Mouse (Mus musculus) G1E (cell line): ENCODE data around the gene Plch2. TPM values are rescaled to one million over a fixed set of nuclear protein-coding genes. Genes with fewer than 3 reads are reported as not detected.

ENCODE experiments used
- ATAC-seq: 2 replicates; pipeline ENCODE4 v1.8.0; 2016; ENCODE audit warnings: mild to moderate bottlenecking; ENCODE audit not compliant: insufficient number of reproducible peaks, poor library complexity, low FRiP score, severe bottlenecking; ENCODE audit errors: extremely low read depth
- DNase-seq: peaks from one replicate; pipeline ENCODE4 v3.0.0; 2012; ENCODE audit warnings: low spot score
- H3K27me3 ChIP-seq: 2 replicates; pipeline ENCODE4 v1.6.1; 2012; ENCODE audit warnings: mild to moderate bottlenecking, low read length, inconsistent platforms; ENCODE audit not compliant: insufficient read depth
- H3K36me3 ChIP-seq: replicated peaks from 2 replicates; pipeline ENCODE3; 2012; ENCODE audit warnings: mild to moderate bottlenecking, inconsistent platforms
- H3K4me1 ChIP-seq: 2 replicates; pipeline ENCODE4 v1.6.1; 2012; ENCODE audit warnings: low read depth, low read length, inconsistent platforms, mixed read lengths; ENCODE audit not compliant: insufficient read depth
- H3K4me3 ChIP-seq: 2 replicates; pipeline ENCODE4 v1.5.1; 2012; ENCODE audit warnings: low read depth, mild to moderate bottlenecking, inconsistent platforms, low read length, moderate library complexity, mixed read lengths
- H3K9me3 ChIP-seq: replicated peaks from 2 replicates; pipeline ENCODE4 v1.6.1; 2012; ENCODE audit warnings: inconsistent platforms
- CTCF ChIP-seq: IDR thresholded peaks from 2 replicates; pipeline ENCODE4 v1.5.1; 2012; ENCODE audit warnings: low read depth, low read length, inconsistent platforms, mixed read lengths
- GATA1 ChIP-seq: IDR thresholded peaks from 2 replicates; pipeline ENCODE4 v1.6.1; 2012; ENCODE audit warnings: borderline replicate concordance, low read length, inconsistent platforms, mixed read lengths
- GATA2 ChIP-seq: IDR thresholded peaks from 2 replicates; pipeline ENCODE4 v1.6.1; 2012; ENCODE audit warnings: low read depth, low read length, inconsistent platforms, borderline replicate concordance
- POLR2AphosphoS5 ChIP-seq: IDR thresholded peaks from 2 replicates; pipeline ENCODE4 v1.6.1; 2012; ENCODE audit warnings: low read depth, low read length, inconsistent platforms; ENCODE audit not compliant: insufficient replicate concordance
- TAL1 ChIP-seq: conservative IDR thresholded peaks from 2 replicates; pipeline ENCODE4 v1.6.1; 2012; ENCODE audit warnings: low read depth, low read length, inconsistent platforms, mixed read lengths
- polyA plus RNA-seq: library from polyadenylated mRNA; stranded (reverse); fragments of >175 nt; gene quantifications from 2 replicates; pipeline ENCODE4 v1.2.3, GENCODE M21; 2012
- total RNA-seq, 2 experiments: library from RNA; stranded (forward) in 1 of 2; stranded (reverse) in 1 of 2; fragments of 200-1000 nt in 1 of 2; fragments of >200 nt in 1 of 2; fragmentation: Nextera tagmentation in 1 of 2; gene quantifications; 2 replicates each; pipeline ENCODE4 v1.2.3; 2014 to 2017

The Plch2 gene
- total and polyA plus RNA-seq, 3 experiments: 0.22 to 1.5 (median 0.61) TPM

GRCm38 (mm10) chr4:155092718-155093430 lies 36.3 kb upstream of the Plch2 start:
- H3K36me3 ChIP-seq: peaks cover 68% of the 10 kb centered on the region
- TF ChIP-seq GATA1 (no peak), TAL1 (no peak), GATA2 (no peak), POLR2AphosphoS5 (no peak), CTCF (no peak)

DNA sequence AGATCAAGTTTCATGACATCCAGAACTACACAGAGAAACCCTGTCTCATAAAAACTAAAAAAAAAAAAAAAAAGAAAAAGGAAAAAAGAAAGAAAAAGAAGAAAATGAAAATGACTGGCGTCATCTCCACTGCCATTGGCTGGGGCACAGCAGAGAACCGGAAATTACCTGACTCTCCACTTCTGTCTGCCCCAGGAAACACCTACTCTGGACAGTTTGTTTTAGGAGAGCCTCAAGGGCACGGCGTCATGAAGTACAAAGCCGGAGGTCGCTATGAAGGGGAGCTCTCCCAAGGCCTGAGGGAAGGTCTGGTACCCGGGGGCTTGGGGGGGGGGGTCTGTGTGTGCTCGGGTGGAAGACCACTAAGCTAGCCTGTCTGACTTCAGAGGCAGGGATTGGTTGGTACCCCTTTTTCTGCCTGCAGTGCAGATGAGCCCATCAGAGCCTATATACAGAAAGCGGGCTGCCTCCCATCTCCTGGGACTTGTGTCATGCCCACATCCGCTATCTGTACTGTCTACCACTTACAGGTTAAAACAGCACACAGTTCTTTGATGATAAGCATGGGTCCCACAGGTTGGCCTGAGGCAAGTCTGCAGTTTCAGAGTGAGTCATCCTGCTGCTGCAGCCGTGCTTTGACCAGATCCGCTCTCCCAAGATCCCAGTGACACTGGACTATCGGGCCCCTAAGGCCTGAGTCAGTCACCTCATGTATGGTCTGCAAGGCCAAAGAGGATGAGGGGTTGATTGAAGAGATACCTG lies 34.3 kb upstream of the Plch2 start:
- no peak for DNase-seq
- Histone ChIP-seq H3K4me3 (no peak overlapping the region), H3K9me3 (no peaks in the 10 kb centered on the region), H3K4me1 (peaks cover 36% of the 10 kb centered on the region), H3K27me3 (peaks cover under 1% of the 10 kb centered on the region), H3K36me3 (peaks cover 69% of the 10 kb centered on the region)
- TF ChIP-seq TAL1 (no peak), POLR2AphosphoS5 (no peak), GATA1 (no peak), CTCF (no peak)
- no peak for ATAC-seq

More at GRCm38 (mm10) chr4:155092718-155093430, 36.3 kb upstream of the Plch2 start:
- Histone ChIP-seq H3K27me3 (peaks cover 20% of the 10 kb centered on the region), H3K9me3 (no peaks in the 10 kb centered on the region), H3K4me1 (peaks cover 25% of the 10 kb centered on the region), H3K4me3 (no peak overlapping the region)
- DNase-seq (no peak), ATAC-seq (no peak)

GRCm38 (mm10) chr4:155090147-155090546 lies 33.6 kb upstream of the Plch2 start:
- Histone ChIP-seq H3K4me3 (no peak overlapping the region), H3K36me3 (peaks cover 69% of the 10 kb centered on the region), H3K9me3 (no peaks in the 10 kb centered on the region), H3K27me3 (no peaks in the 10 kb centered on the region), H3K4me1 (peaks cover 34% of the 10 kb centered on the region)
- ATAC-seq (no peak), DNase-seq (no peak)
- TF ChIP-seq POLR2AphosphoS5: no peak
- TF ChIP-seq GATA2: no peak
- TF ChIP-seq GATA1: no peak
- no peak for TF ChIP-seq CTCF
- TF ChIP-seq TAL1: no peak

- peaks cover 69% of the 10 kb centered on the region for H3K36me3 ChIP-seq
- H3K9me3 ChIP-seq: no peaks in the 10 kb centered on the region
- H3K4me3 ChIP-seq: no peak overlapping the region
- no peak for ATAC-seq
- DNase-seq: no peak
- TF ChIP-seq POLR2AphosphoS5 (no peak), TAL1 (no peak), GATA1 (no peak), CTCF (no peak), GATA2 (no peak)
- peaks cover 35% of the 10 kb centered on the region for H3K4me1 ChIP-seq
- H3K27me3 ChIP-seq: no peaks in the 10 kb centered on the region
Measured at GRCm38 (mm10) chr4:155089241-155089640, 32.7 kb upstream of the Plch2 start.

GRCm38 (mm10) chr4:155086108-155087024 lies 29.8 kb upstream of the Plch2 start, which contains the start of the genes Rer1 and Morn1:
Gene Rer1 (minus strand): TSS chr4:155086382.
Gene Morn1 (plus strand): TSS chr4:155086577.
- peak within 1 kb of the TSS; percentile 76 for H3K4me3 ChIP-seq
- peak; percentile 99 for ATAC-seq
- H3K36me3 ChIP-seq: peaks cover 69% of the 10 kb centered on the region
- TF ChIP-seq GATA1: no peak
- H3K9me3 ChIP-seq: no peaks in the 10 kb centered on the region
- H3K27me3 ChIP-seq: no peaks in the 10 kb centered on the region
- H3K4me1 ChIP-seq: peaks cover 57% of the 10 kb centered on the region
- peak; percentile 99 for DNase-seq

DNA sequence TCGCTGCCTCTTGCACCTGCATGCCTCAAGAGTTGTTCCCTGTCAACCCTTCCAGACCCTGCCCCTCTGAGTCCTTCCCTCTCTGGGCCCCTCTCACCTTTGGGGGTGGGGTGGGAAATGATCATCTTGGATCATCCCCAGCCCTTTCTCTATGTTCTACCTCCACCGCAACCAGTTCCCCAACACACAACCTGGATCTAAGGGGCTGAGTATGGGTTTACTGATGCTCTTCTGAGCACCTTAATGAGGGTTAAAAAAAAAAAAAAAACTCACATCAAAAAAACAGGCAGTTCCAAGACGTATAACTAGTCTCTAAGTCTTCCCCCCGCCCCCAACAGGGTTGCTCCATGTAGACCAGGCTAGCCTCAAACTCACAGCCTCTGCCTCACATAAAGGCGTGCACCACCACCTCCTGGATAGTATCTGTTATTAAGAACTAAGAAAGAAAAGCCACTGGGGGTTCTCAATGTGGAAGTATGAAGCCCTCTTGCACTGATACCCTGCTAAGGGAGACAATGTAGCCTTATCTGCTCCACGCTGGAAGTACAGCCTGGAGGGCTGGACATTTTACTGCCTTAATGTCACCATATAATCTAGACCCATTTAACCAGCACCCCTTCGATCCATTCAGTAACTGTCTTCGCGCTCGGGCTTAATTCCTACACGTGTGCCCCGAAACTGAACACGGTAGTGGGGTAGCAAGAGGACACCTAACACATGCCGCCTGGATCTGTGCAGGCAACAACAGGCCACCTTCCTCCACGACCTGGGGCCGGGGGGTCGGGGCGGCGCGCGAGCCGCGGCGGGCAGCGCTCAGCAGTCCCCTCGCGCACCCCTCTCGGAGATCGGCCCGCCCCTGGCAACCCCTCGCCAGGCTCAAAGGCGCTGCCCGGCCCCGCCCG lies 28.9 kb upstream of the Plch2 start:
- no peak for TF ChIP-seq CTCF
- no peak for TF ChIP-seq TAL1
- no peak for TF ChIP-seq GATA1
- TF ChIP-seq POLR2AphosphoS5: no peak
- TF ChIP-seq GATA2: no peak
- peak overlapping the region; percentile 76 for H3K4me3 ChIP-seq
- H3K36me3 ChIP-seq: peaks cover 68% of the 10 kb centered on the region
- H3K4me1 ChIP-seq: peaks cover 57% of the 10 kb centered on the region
- ATAC-seq: 0 out of 2 replicates have a peak, but pooled peaks have one; percentile 5
- no peaks in the 10 kb centered on the region for H3K27me3 ChIP-seq
- no peaks in the 10 kb centered on the region for H3K9me3 ChIP-seq
- DNase-seq: peak; percentile 81
